17 mouse cellular contexts compared by ENCODE assay signal in genomic region chr16:7446791-7447290, GRCm38 (mm10).
DNase-seq lines count a peak whose midpoint lies in the region; ATAC-seq and TF ChIP-seq lines count a peak whose summit lies in the region.
"Had no signal": no experiment of that assay in that cellular context is flagged by ENCODE, and none has a peak within 500 bp of the region (broad histone marks: within the 10 kb centered on the region; RNA-seq: fewer than 3 reads in every experiment).

No protein-coding gene starts in this region.

- H3K4me3 ChIP-seq in forebrain, embryonic 16.5 days (replicated peaks; ENCODE audit: low read length), result no peak overlapping the region
- no peak overlapping the region for H3K4me3 ChIP-seq in forebrain, postnatal 0 days (ENCODE audit: low read depth, low read length)
- H3K4me3 ChIP-seq: heart, embryonic 15.5 days had no signal

- DNase-seq in forebrain, postnatal 0 days, result no peak
- peak; percentile 11 for DNase-seq in kidney, adult 9 months
- no peak for DNase-seq in kidney, adult 18-20 months
- DNase-seq in 3134 (ENCODE audit: extremely low read depth, insufficient read length, low spot score), result peak; percentile 21
- peak; percentile 7 for DNase-seq in NIH3T3 (ENCODE audit: low read depth)
- no peak for DNase-seq in lung, postnatal 4 days
- DNase-seq: cerebellum, adult 2 months; gastrocnemius, postnatal 14 days; layer of hippocampus, postnatal 36 days; lung, adult 2 months; thymus, adult 18-20 months had no signal

- TF ChIP-seq CTCF in forebrain, postnatal 0 days (IDR thresholded peaks at IDR 0.05; ENCODE audit: low read depth), result no peak

- no peak overlapping the region for H3K9ac ChIP-seq in forebrain, embryonic 16.5 days (replicated peaks; ENCODE audit: low read depth, low read length)
- no peak overlapping the region for H3K9ac ChIP-seq in forebrain, postnatal 0 days
- H3K9ac ChIP-seq: heart, embryonic 15.5 days had no signal

- peaks cover 20% of the 10 kb centered on the region for H3K4me1 ChIP-seq in forebrain, embryonic 16.5 days (replicated peaks; ENCODE audit: control insufficient read depth, insufficient read depth, low read length)
- 0 out of 2 replicates have a peak, but pooled peaks cover 15% of the 10 kb centered on the region for H3K4me1 ChIP-seq in forebrain, postnatal 0 days (ENCODE audit: insufficient read depth)
- H3K4me1 ChIP-seq: heart, embryonic 15.5 days had no signal

- no peak for ATAC-seq in forebrain, embryonic 16.5 days
- no peak for ATAC-seq in forebrain, postnatal 0 days
- ATAC-seq: activated CD4-positive, CD25-positive, alpha-beta regulatory T cell, adult 4 months; CD4-positive, CD25-positive, alpha-beta regulatory T cell, adult 4 months; hindbrain, postnatal 0 days; midbrain, embryonic 16.5 days had no signal

- no peaks in the 10 kb centered on the region for H3K9me3 ChIP-seq in forebrain, embryonic 16.5 days (ENCODE audit: control insufficient read depth, low read length)
- H3K9me3 ChIP-seq in forebrain, postnatal 0 days (ENCODE audit: low read length), result no peaks in the 10 kb centered on the region
- H3K9me3 ChIP-seq: heart, embryonic 15.5 days had no signal

- H3K4me2 ChIP-seq in forebrain, embryonic 16.5 days (ENCODE audit: low read length), result no peak overlapping the region
- H3K4me2 ChIP-seq in forebrain, postnatal 0 days (ENCODE audit: low read depth), result no peak overlapping the region
- H3K4me2 ChIP-seq: heart, embryonic 15.5 days had no signal

- 66% methylated on average over 1 of the region's 1 CpGs for WGBS in forebrain, embryonic 16.5 days
- WGBS in forebrain, postnatal 0 days, result 60% methylated on average over 1 of the region's 1 CpGs

- H3K27ac ChIP-seq in forebrain, embryonic 16.5 days (ENCODE audit: low read length), result peak overlapping the region; percentile 83
- no peak overlapping the region for H3K27ac ChIP-seq in forebrain, postnatal 0 days (ENCODE audit: low read depth, low read length)
- H3K27ac ChIP-seq: heart, embryonic 15.5 days; hindbrain, postnatal 0 days had no signal

- H3K27me3 ChIP-seq in forebrain, embryonic 16.5 days (replicated peaks; ENCODE audit: control insufficient read depth, insufficient read depth, low read length), result no peaks in the 10 kb centered on the region
- no peaks in the 10 kb centered on the region for H3K27me3 ChIP-seq in forebrain, postnatal 0 days (ENCODE audit: insufficient read depth, low read length)
- H3K27me3 ChIP-seq: heart, embryonic 15.5 days had no signal

- H3K36me3 ChIP-seq in forebrain, embryonic 16.5 days (ENCODE audit: control insufficient read depth, insufficient read depth), result no peaks in the 10 kb centered on the region
- H3K36me3 ChIP-seq in forebrain, postnatal 0 days (ENCODE audit: insufficient read depth), result no peaks in the 10 kb centered on the region
- H3K36me3 ChIP-seq: heart, embryonic 15.5 days had no signal

Comparison
In these comparisons a context has a peak if more than half of its experiments do, and no peak if none do; other contexts are left out.
1. DNase-seq: peak in kidney, adult 9 months (single experiment), 3134 (single experiment) and NIH3T3 (single experiment); none in forebrain, postnatal 0 days (single experiment), kidney, adult 18-20 months (single experiment) and lung, postnatal 4 days (0 of 2).